Mouse (Mus musculus): ENCODE measurements around the gene Magoh.

- TF ChIP-seq CHD2 (IDR thresholded peaks at IDR 0.05; ENCODE audit: low read depth, low read length), result no peak
- TF ChIP-seq HCFC1 (IDR thresholded peaks at IDR 0.05; ENCODE audit: borderline replicate concordance, insufficient read depth, low read length), result no peak
- no peak for TF ChIP-seq MAFK (IDR thresholded peaks at IDR 0.05; ENCODE audit: insufficient read depth, low read depth, low read length)
- no peak for TF ChIP-seq ZC3H11A (IDR thresholded peaks at IDR 0.05; ENCODE audit: borderline replicate concordance, low read depth, low read length)
Observed at GRCm38 (mm10) chr4:107836758-107837157, 42.8 kb upstream of the Magoh start.

Data from ES-E14 (cell line).